Mouse (Mus musculus) natural killer cell, adult 2 months (primary cell): ENCODE measurements around the gene Cdk15.

Source experiments
- DNase-seq, 2 experiments: peaks; one replicate each; pipeline ENCODE4 v3.0.0; 2022; ENCODE audit warnings: low spot score in 2 of 2

The Cdk15 gene

DNA sequence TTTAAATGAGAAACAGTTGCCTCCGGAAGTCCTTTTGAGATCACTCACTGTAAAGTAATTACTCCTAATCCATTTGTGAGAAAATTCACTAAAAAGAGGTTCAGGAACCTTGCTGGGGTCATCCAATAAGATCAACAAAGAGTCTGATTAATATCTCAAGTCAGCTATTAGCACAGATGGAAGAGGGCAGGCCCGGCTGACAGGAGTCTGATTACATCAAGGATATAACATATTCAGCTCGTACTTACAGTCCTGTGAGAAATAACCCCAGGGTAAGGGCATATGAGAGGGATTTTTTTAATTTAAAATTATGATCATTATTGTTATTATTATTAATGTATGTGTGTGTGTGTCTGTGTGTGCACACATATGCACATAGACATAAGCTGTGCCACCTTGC lies 15.5 kb downstream of the Cdk15 start:
- DNase-seq = no peak

- DNase-seq = no peak
Measured at GRCm38 (mm10) chr1:59285880-59286279, 29.2 kb downstream of the Cdk15 start.

DNA sequence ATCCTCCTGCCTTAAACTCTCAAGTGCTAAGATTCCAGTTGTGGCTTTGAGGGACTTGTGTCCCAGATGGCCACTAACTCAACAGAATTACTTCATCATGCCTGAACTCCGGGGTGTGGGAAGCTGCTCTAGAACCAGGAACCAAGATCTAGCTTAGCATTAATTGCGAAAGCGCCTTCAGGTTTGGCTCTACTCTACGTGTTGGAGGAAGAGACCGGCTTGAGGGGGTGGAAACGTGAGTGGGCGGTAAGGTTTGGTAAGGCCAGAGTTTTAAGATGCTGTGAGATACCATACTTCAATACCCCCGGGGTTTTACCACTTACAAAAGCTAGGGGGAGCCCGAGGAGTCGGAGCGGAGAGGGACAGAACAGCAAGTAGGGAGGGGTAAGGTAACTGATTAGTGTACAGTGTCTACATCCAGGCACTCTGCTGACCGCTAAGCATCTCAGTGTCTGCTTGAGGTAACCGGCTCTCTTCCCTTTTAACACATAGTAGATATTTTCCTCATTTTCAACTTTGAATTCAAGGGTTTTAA lies 29.7 kb downstream of the Cdk15 start:
- DNase-seq = peak in 1 of 2 experiments; percentile 3

DNA sequence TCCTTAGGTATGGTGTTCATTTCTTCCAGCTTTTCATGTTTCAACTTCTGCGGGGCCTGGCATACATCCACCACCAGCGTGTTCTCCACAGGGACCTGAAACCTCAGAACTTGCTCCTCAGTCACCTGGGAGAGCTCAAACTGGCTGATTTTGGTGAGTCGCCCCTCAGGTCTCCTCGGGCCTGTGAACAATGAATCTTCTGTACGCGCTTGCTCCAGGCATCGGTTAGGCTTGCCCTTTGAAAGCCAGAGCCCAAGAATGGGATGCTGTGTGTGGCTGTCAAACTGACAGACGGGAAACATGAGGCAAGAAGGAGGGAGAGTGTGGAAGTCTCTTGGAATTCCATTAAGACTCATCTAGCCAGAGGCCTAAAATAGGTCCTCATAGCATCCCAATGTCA lies 31.0 kb downstream of the Cdk15 start:
- no peak for DNase-seq

- no peak for DNase-seq
Measured at GRCm38 (mm10) chr1:59291652-59292051, 34.9 kb downstream of the Cdk15 start.

DNA sequence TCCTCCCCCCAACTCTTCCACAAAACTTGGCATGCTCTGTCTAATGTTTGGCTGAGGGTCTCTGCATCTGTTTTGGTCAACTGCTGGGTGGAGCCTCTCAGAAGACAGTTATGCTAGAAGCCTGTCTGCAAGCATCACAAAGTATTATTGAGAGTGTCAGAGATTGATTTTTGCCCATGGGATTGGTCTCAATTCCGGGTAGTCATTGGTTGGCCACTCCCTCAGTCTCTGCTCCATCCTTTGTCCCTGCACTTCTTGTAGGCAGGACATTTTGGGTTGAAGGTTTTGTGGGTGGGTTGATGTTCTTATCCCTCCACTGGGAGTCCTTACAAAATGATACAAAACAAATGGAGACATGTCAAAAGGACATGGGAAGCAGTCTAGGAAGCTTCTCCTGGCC lies 39.1 kb downstream of the Cdk15 start:
- no peak for DNase-seq

DNA sequence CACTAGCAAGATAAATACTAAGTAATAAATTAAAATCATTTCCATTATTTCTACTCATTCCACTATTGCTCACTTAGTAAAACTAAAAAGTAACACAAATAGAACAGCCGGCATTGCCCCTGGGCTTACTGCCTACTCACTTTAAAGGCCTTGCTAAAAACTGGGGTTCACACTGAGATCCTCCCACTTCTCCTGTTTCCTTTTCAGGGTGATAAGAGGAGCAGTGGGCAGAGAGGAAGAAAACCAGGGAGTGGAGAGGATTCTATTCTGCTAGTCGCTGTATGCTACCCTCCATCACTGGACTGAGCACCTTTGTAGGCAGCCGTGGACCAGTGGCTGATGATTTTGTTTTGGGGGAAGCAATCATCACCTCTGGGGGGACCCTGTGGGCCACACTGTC lies 40.5 kb downstream of the Cdk15 start:
- DNase-seq = no peak

- DNase-seq = no peak
Measured at GRCm38 (mm10) chr1:59298491-59299090, 41.9 kb downstream of the Cdk15 start.

DNA sequence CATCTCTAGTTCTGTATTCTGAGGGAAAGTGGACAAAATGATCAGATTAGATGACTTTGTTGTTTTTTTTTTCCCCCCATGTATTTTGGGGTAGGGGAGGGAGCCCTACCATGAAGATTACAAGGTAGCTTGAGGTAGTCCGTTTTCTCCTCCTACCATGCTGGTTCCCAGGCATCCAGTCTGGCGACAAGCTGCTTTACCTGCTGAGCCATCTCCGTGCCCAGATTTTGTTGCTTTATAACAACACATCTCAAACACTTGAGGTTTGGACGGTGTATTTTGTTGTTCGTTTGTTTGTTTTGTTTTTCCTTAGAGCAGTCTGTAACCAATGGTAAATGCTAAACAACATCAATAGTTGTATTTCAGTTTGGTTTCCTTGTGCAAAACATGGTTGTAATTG lies 50.6 kb downstream of the Cdk15 start:
- no peak for DNase-seq

GRCm38 (mm10) chr1:59311292-59311885 lies 54.7 kb downstream of the Cdk15 start:
- DNase-seq = no peak

DNA sequence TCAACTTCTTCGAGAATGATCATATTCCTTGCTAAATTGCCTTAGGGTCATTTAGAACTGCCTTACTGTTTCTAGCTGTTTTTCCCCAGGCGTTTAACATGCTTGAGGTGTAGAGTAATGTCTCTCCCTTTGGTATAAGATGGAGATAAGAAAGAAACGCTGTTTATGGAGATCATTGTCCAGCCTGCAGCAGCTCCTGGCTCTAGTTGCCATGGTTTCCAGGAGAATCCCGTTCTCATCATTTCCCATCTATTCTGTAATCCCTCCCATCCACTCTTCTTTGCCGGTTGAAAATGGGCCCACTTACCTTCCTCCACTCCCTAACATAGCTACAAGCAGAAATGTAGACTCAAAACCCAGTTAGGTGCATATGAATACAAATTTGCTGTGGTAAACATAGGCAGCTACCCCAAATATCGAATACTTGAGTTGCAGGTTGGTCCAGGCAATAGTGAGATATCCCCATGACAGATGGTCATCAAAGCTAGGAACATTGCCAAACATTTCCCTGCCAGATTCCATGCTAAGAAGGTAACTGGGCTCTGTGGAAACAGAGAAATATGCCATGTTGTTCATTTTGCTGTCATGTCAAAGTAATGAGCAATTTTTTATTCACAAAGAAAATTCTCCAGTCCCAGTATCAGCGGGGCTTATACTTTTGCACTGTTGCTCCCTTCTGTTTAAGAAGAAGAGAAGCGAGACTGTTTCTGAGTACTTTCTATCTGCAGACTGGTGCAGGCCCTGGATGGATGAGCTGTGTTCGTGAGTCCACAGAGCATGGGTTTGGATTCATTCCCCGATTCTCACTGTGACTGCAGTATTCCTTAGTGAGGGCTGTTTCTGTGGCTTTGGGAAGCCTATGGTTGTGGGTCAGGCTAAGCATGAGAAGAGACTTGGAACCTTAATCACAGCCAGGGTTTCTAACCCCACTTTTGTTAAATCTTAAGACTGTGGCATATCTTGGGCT lies 55.8 kb downstream of the Cdk15 start:
- no peak for DNase-seq

DNA sequence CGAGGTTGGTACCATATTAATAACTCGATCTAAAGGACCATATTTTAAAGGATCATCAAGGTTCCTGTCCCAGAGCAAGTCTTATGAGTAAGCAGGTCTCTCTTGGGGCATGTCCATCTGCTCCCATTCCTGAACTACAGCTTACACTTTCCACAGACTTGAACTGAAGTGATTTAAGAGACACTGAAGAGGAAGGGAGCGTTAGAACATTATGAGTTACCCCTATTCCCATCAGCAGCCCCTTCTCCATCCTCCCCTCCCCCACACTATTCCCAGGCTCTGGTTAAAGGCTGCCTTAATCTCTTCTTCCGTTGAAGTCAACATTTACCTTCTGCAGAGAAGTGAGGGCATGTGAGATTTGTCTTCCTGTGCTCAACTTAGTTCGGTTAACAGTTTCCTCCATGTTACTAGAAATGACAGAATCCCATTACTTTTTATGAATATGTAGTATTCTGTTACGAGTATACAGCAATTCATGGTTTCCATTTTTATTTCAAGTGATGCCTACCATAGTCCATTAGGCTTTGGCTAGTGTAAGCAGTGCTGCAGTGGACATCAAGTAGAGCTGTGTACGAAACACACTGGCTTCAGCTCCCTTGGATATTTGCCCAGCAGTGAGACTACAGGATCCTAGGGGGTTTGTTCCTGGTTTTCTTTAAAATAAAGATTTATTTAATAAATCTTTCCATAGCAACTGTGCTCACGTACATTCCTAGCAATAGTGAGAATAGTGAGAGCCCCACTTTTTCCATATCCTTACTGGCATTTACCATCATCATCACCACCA lies 56.6 kb downstream of the Cdk15 start:
- DNase-seq = no peak

GRCm38 (mm10) chr1:59315057-59315807 lies 58.5 kb downstream of the Cdk15 start:
- peak; percentile 6 to 34 for DNase-seq

- peak; percentile 47 to 57 for DNase-seq
Measured at GRCm38 (mm10) chr1:59316031-59316385, 59.3 kb downstream of the Cdk15 start.

GRCm38 (mm10) chr1:59316386-59317051 lies 59.8 kb downstream of the Cdk15 start:
- peak in 1 of 2 experiments; percentile 3 for DNase-seq

DNA sequence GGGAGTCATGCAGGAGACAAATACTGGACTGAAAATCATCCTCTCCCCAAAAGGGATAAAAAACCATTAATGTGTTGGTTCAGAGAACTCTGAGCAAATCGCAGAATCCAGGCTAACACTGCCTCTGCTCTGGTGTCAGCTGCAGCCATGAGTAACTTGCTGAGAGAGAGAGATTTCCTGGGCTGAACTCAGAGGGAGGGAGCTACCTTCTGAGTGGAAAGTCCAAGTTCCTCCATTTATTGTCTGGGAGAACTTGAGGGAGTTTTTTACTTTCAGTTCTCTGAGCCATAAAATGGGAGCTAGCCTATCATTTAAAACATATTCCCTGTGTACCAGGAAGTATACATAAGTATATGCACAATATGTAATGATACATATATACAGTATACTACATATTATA lies 60.7 kb downstream of the Cdk15 start:
- DNase-seq = no peak

DNA sequence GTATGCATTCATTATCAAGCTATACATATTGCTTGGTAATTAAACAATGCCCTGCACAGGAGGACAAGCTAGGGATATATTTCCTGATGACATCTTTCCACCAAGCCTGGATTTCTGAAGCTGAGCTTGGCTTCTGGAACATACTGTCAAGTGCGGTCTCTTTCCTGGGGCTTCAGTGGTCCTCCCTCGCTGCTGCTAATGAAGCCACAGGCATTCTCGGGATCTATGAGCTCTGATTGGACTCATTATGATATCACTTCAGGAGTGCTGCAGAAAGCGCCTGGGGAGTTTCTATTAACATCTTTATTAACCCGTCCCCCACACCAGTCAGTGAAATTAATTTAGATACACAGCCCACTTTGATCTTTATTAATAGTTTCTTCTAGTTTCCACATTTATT lies 62.2 kb downstream of the Cdk15 start:
- no peak for DNase-seq

DNA sequence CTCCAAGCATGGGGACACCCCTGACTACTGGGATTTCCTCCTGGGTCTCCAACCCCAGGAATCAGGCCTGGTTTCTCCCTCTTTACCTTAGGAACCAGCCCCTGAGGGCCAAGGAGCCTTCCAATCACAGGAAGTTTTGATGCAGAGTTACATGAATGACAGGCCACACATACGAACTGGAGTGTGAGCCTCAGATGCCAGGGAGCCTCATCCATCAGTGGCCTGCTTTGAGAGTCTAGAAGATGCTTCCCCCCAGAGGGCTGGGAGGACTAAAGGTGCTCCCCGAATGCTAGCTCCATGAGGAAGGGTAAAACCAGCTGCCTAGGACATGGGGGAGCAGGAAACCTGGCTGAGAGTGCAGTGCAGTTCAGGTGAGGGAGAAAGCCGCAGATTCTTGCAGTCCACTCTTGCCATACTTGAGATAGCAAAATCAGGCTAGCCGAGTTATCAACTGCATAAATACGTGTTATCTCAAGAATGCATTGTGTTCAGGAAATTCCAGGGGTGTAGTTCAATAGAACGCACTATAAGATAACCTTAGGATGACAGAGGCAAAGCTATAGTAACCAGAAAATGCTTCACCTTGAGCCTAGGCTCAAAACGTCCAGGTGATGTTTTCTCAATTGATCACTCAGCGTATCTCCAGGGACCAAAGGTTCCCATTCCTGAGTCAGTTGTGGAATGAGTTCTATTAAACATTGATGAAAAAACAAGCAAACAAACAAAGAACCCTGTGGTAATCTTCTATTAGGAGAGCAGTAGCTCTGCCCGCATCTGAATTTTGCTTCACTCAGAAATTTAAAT lies 64.6 kb downstream of the Cdk15 start:
- DNase-seq = no peak
